Mouse (Mus musculus) olfactory bulb, adult 2 months (tissue): ENCODE data around the gene Tmem44.

Source experiments
- CTCF ChIP-seq: fragments of 200-500 bp; IDR thresholded peaks from 2 replicates; pipeline ENCODE4 v1.5.1; 2012; ENCODE audit warnings: low read depth, mild to moderate bottlenecking, low read length, moderate library complexity; ENCODE audit not compliant: insufficient read depth
- POLR2A ChIP-seq: fragments of 200-500 bp; IDR thresholded peaks from 2 replicates; pipeline ENCODE4 v1.6.1; 2012; ENCODE audit warnings: mild to moderate bottlenecking, low read depth, low read length, moderate library complexity; ENCODE audit not compliant: insufficient read depth

- TF ChIP-seq CTCF: no peak
- TF ChIP-seq POLR2A: no peak
Observed at GRCm38 (mm10) chr16:30510091-30510490, 40.6 kb downstream of the Tmem44 start.
